Mouse (Mus musculus) intestine, embryonic 14.5 days (tissue): ENCODE measurements at regions not wholly inside any gene's neighbourhood (a gene's known extent, or its start where the extent isn't known, plus 50 kb on each side); places are given as distances from the start of the nearest gene placed in this dataset.
A peak's percentile ranks its signal among the peaks of the same experiment; 100 is the strongest.

Experiments used
- ATAC-seq: fragments of 200-750 bp; cut with Nextera tagmentation; replicated peaks from 2 replicates; pipeline ENCODE4 v1.8.0; 2017; ENCODE audit warnings: low read depth, moderate number of reproducible peaks, moderate TSS enrichment, moderate library complexity; ENCODE audit not compliant: low FRiP score, low TSS enrichment
- DNase-seq: peaks from one replicate; pipeline ENCODE4 v3.0.0-alpha.2; 2018; ENCODE audit warnings: low spot score
- H3K27ac ChIP-seq: fragments of 300-500 bp; sonication (generic); 2 replicates; pipeline ENCODE4 v1.5.1; 2014; ENCODE audit warnings: low read depth, mild to moderate bottlenecking, control low read depth
- H3K27me3 ChIP-seq: fragments of 300-500 bp; sonication (generic); replicated peaks from 2 replicates; pipeline ENCODE4 v1.6.1; 2014; ENCODE audit warnings: low read length, control low read depth; ENCODE audit not compliant: control insufficient read depth, insufficient read depth
- H3K36me3 ChIP-seq: fragments of 300-500 bp; sonication (generic); 2 replicates; pipeline ENCODE4 v1.6.1; 2014; ENCODE audit warnings: low read length, control low read depth; ENCODE audit not compliant: control insufficient read depth, insufficient read depth
- H3K4me1 ChIP-seq: fragments of 300-500 bp; sonication (generic); replicated peaks from 2 replicates; pipeline ENCODE4 v1.6.1; 2014; ENCODE audit warnings: low read length, control low read depth, mixed read lengths; ENCODE audit not compliant: control insufficient read depth, insufficient read depth
- H3K4me2 ChIP-seq: fragments of 300-500 bp; sonication (generic); 2 replicates; pipeline ENCODE4 v1.6.1; 2014; ENCODE audit warnings: low read length
- H3K4me3 ChIP-seq: fragments of 300-500 bp; sonication (generic); 2 replicates; pipeline ENCODE4 v1.5.1; 2014; ENCODE audit warnings: low read depth, low read length, control low read depth, mixed read lengths
- H3K9ac ChIP-seq: fragments of 300-500 bp; sonication (generic); 2 replicates; pipeline ENCODE4 v1.6.1; 2014; ENCODE audit warnings: mild to moderate bottlenecking, low read length
- H3K9me3 ChIP-seq: fragments of 300-500 bp; sonication (generic); 2 replicates; pipeline ENCODE4 v1.6.1; 2016; ENCODE audit warnings: low read length, control low read depth; ENCODE audit not compliant: control insufficient read depth
- WGBS: fragments of 180-500 bp; shearing (Covaris S2); extraction: QIAGEN DNeasy Blood & Tissue Kit; methylation state at CpG from one replicate; pipeline ENCODE4 v1.1.7; 2014; 5-methylcytosine and 5-hydroxymethylcytosine counted together

DNA sequence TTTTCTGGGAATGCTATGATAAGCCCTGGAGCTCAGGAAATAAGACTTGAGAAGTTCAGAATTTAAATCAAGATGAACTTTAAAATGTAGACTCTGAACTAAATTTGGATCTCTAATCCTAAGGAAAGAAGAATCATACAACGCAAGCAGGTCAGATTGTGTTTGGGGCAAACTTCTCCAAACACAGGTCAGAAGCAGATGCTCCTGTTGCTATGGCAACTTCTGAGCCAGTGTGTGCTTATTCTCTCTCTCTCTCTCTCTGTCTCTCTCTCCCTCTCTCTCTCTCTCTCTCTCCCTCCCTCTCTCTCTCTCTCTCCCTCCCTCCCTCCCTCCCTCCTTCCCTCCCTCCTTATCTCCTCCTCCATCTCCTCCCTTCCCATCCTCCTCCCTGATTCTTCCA, 304.7 kb downstream of the Gm10295 start:
- no peak overlapping the region for H3K27ac ChIP-seq
- 56% methylated on average over 1 of the region's 1 CpGs for WGBS
- DNase-seq (no peak), ATAC-seq (no peak)
- no peak overlapping the region for H3K9ac ChIP-seq
- H3K4me1 ChIP-seq = peaks cover 8% of the 10 kb centered on the region; the same call in 1 of the 2 replicates
- H3K9me3 ChIP-seq = no peaks in the 10 kb centered on the region
- no peak overlapping the region for H3K4me3 ChIP-seq
- H3K36me3 ChIP-seq = no peaks in the 10 kb centered on the region
- no peaks in the 10 kb centered on the region for H3K27me3 ChIP-seq
- H3K4me2 ChIP-seq = no peak overlapping the region

DNA sequence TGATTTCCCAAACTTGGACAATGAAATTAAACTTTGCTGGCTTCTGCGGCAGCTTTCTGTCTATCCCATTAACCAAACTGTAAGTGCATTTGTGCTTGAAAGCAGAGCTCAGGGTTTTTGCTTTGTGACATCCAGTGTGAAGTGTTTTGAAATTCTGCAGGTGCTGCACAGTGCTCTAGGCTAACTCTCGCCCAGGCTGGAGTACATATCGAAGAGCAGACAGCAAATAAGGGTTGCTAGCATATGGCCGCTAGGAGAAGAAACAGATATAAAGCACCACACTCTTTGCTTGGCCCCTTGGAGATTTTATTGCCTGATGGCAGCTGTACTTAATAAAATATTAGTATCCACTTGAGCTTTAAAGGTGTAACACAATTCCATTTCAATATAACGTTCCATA, 307.5 kb downstream of the Gm10295 start:
- Histone ChIP-seq H3K27ac (no peak overlapping the region), H3K4me3 (no peak overlapping the region), H3K36me3 (no peaks in the 10 kb centered on the region), H3K4me1 (peaks cover 8% of the 10 kb centered on the region; the same call in 1 of the 2 replicates), H3K27me3 (no peaks in the 10 kb centered on the region), H3K4me2 (no peak overlapping the region), H3K9me3 (no peaks in the 10 kb centered on the region), H3K9ac (no peak overlapping the region)
- 44% methylated on average over 5 of the region's 5 CpGs for WGBS
- ATAC-seq (no peak), DNase-seq (no peak)

DNA sequence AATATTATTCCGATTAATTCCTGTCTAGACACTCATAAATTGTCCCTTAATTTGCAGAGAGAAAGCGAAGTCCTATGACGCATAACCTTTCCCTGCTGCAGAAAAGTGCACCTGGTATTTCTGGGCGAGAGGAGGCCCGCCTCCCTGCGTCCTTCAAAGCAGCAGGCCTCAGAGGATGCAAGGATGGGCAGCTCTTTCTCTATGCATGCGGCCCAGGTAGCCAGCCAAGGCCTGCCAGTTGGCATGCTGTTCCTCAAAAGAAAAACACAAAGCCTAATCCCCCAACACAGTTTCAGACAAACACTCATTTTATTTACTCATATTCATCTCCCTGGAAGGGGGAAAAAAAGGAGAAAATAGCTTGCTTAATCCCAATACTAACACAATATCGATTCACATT, 308.2 kb downstream of the Gm10295 start:
- Histone ChIP-seq H3K9me3 (no peaks in the 10 kb centered on the region), H3K36me3 (no peaks in the 10 kb centered on the region), H3K27me3 (no peaks in the 10 kb centered on the region), H3K4me3 (no peak overlapping the region), H3K9ac (no peak overlapping the region), H3K4me1 (peaks cover 8% of the 10 kb centered on the region; the same call in 1 of the 2 replicates), H3K27ac (no peak overlapping the region), H3K4me2 (no peak overlapping the region)
- 48% methylated on average over 8 of the region's 8 CpGs for WGBS
- ATAC-seq (no peak), DNase-seq (no peak)

DNA sequence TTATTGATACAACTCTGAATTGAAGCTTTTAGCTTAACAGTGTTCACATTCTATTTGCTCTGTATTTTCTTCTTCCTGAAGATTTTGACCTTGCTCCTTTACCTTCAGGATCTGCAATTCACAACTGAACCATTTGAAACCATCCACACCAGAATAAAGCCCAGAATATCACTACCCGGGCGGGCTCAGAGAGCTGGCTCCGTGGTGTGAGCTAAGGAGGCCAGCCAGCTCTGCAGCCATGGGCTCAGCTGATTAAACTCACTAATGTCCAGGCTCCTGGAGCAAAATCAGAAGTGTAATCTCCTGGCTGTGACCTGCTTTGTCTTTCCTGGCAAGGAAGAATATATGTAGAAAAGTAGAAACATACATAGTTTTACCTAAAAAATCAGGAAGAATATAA, 309.9 kb downstream of the Gm10295 start:
- Histone ChIP-seq H3K9ac (no peak overlapping the region), H3K27ac (no peak overlapping the region), H3K27me3 (no peaks in the 10 kb centered on the region), H3K4me3 (no peak overlapping the region), H3K36me3 (no peaks in the 10 kb centered on the region), H3K4me2 (no peak overlapping the region), H3K4me1 (peaks cover 8% of the 10 kb centered on the region; the same call in 1 of the 2 replicates), H3K9me3 (no peaks in the 10 kb centered on the region)
- ATAC-seq (no peak), DNase-seq (no peak)
- WGBS = 87% methylated on average over 3 of the region's 3 CpGs

DNA sequence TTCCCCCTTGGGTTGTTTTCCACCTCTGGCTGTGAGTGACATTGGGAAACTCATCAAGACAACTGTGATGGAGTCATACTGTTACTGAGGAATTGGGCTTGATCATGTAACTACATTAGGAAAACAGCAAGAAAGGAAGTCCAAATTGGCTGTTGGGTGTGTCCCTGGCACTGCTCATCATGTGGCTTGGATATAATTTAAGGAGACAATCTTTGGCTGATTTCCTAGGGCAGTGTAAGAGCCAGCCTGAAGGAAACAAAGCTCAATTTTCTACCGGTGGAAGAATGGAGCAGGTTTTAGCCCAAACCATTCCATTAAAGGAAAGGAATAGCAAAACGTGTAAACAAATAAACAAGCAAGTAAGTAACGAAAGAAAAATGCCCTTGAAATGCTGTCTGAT, 310.4 kb downstream of the Gm10295 start:
- DNase-seq (no peak), ATAC-seq (no peak)
- H3K36me3 ChIP-seq = no peaks in the 10 kb centered on the region
- no peak overlapping the region for H3K27ac ChIP-seq
- H3K9ac ChIP-seq = no peak overlapping the region
- no peak overlapping the region for H3K4me2 ChIP-seq
- no peaks in the 10 kb centered on the region for H3K9me3 ChIP-seq
- no peak overlapping the region for H3K4me3 ChIP-seq
- H3K27me3 ChIP-seq = no peaks in the 10 kb centered on the region
- H3K4me1 ChIP-seq = peaks cover 8% of the 10 kb centered on the region; the same call in 1 of the 2 replicates
- 80% methylated on average over 3 of the region's 3 CpGs for WGBS

DNA sequence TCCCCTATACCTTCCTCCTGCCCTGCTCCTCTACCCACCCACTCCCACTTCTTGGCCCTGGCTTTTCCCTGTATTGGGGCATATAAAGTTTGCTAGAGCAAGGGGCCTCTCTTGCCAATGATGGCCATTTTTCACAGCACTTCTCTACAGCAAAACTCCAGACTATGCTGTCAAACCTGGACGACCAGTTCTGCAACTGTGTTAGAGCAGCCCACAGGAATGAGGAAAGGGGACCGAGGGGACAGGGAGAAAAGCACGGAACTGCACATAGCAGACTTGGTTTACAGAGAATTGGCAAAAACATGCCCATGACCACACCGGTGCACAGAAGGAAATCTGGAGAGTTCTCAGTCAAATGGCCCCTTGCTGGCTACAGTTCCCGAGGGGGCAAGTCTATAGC, 312.7 kb downstream of the Gm10295 start:
- DNase-seq (no peak), ATAC-seq (no peak)
- Histone ChIP-seq H3K27ac (no peak overlapping the region), H3K9ac (no peak overlapping the region), H3K9me3 (no peaks in the 10 kb centered on the region), H3K36me3 (no peaks in the 10 kb centered on the region), H3K27me3 (no peaks in the 10 kb centered on the region), H3K4me1 (peaks cover 3% of the 10 kb centered on the region; the same call in 1 of the 2 replicates), H3K4me2 (no peak overlapping the region), H3K4me3 (no peak overlapping the region)
- WGBS = 65% methylated on average over 5 of the region's 5 CpGs

DNA sequence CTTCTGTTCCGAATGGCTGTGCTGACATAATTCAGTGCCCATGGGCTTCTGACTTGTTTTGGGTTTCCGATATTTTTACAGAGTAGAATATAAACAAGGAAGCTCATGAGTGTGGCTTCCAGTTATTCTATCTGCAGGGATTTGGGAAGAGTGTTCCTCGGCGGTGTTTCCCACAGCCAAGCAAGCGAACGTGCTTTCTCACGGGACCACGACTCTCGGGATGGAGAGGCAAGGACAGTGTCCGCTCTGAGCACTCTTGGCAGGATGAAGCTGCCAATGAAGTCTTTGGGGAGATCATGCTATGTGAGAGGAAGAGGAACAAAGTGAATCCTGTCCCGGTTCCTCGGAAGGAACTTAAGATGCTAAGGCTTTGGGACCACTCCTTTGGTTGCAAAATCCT, 318.2 kb downstream of the Gm10295 start:
- Histone ChIP-seq H3K27ac (no peak overlapping the region), H3K4me1 (no peaks in the 10 kb centered on the region), H3K9me3 (no peaks in the 10 kb centered on the region), H3K27me3 (no peaks in the 10 kb centered on the region), H3K9ac (no peak overlapping the region), H3K4me3 (no peak overlapping the region), H3K36me3 (no peaks in the 10 kb centered on the region), H3K4me2 (no peak overlapping the region)
- DNase-seq (no peak), ATAC-seq (no peak)
- WGBS = 75% methylated on average over 12 of the region's 12 CpGs

DNA sequence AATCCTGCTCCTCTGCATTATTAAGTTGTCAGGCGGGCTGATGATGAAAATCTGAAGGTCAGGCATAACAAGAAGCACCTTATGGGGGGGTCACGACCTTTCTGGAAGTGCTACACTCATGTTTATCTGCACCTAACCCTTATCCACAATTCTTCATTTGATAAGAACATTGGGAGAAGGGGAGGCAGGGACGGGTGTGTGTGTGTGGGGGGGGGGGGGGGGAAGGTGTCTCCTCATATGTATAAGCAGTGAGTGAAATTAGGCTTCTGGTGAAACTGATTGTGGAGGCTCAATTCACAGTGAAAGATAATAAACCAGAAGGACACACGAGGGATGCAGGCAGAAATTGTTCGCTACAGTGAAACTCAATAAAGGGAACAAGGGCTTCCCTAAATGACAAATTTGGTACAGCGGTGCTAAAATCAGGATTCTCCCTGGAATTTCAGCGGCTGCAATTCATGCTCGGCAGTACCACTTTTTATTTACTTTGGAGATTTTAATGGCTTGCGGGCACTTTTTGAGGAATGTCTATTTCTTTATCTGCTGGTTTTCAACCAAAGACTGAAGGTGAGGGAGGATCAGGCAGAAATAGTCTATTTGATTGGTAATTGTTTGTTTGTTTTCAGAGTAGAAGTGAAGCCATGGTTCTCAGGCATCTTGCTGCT, 327.2 kb downstream of the Gm10295 start:
- ATAC-seq (no peak), DNase-seq (no peak)
- peaks cover 18% of the 10 kb centered on the region for H3K4me1 ChIP-seq
- H3K4me2 ChIP-seq = peak overlapping the region; percentile 55
- H3K36me3 ChIP-seq = no peaks in the 10 kb centered on the region
- H3K9me3 ChIP-seq = peaks cover 4% of the 10 kb centered on the region; the same call in 1 of the 2 replicates
- WGBS = 5% methylated on average over 9 of the region's 9 CpGs
- no peaks in the 10 kb centered on the region for H3K27me3 ChIP-seq
- H3K27ac ChIP-seq = no peak overlapping the region
- H3K4me3 ChIP-seq = peak overlapping the region; percentile 25
- 0 out of 2 replicates have a peak overlapping the region, but pooled peaks have one; percentile 16 for H3K9ac ChIP-seq
